Mouse (Mus musculus): ENCODE results near the gene Slc22a23.

Slc22a23 gene

DNA sequence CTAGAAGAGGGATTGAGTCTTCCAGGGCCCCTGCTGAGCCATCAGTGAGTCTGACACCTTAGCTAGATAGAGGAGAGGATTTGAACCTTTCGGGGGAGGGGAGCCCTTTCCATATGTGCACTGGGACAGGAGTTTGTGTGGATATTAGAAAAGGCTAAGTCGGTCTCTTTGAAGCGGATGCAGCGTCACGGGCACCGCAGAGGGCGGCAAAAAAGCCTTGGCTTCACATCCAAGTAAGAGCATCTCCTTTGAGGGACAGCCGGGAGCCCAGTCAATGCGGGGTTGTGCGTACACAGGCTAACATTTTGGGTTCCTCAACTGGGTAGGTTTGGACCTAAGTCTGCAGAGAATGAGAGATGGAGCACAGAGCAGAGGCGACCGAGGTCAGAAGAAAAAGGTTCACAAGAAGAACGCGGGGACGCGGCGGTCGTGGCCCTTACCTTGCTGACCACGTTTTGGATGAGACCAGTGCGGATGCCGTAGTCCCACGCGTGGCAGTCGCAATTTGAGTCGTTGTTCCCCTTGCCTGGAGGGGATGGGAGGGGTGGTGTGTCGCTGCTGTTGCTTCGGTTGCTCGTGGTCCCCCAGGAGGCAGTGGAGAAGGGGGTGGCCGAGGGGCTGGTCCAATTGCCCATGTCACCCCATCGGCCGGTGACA, 1.1 kb downstream of the Slc22a23 start:
- in situ Hi-C loops (cut with MboI, MseI): no loop called here

DNA sequence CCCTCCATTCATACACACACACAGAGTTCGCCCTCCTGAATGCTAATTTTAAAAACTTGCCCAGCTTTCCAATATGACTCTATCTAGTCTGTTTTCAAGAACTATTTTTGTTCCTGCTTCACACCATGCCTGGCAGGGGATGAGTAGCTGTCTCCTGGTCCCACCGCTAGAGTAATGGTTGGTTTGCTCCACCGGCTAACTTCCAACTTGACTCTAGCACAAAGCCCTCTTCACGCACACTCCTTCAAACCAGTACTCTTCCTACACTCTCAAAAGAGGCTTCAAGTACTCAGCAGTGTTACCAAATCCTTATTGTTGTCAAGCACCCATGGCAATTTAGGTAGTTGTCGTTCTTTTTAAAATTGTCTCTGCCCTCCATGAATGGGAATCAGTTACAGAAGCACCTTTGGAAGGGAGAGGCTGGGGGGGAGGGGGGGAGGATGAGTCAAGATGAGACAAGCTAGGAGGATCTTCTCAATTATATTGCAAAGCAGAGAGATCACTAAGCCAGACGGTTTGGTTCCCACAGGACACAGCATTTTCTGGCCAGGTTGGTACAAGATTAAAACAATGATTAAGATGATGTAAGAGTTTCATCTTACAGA, 2.6 kb downstream of the Slc22a23 start:
- in situ Hi-C loops (cut with MboI, MseI): no loop called here

GRCm38 (mm10) chr13:34336895-34337294, 8.1 kb downstream of the Slc22a23 start:
- in situ Hi-C loops (cut with MboI, MseI): loop anchor here in 1 of 2 experiments (10.0 kb wide), 1 partner anchor 292 kb away; no protein-coding TSS in a partner anchor

DNA sequence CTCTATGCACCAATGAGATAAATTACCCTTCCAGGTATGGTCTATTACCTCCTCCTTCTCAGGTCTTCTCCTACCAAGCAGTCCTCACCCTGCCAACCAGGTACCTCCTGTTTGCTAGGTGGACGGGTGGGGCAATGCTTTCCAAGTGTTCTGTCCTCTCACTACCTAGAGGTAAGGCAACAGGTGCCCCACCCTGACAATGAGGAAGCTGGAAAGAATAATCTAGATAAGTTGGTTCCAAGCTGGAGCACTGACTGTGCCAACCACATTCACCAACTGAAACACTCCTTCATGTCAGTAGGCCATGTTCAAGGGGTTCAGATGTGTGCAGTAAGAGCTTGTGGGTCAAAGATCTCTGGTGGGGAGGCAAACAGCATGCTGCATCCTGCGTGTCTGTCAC, 10.1 kb downstream of the Slc22a23 start:
- in situ Hi-C loops (cut with MboI, MseI): loop anchor here (5.0 to 10.0 kb wide), 2 partner anchors 68 to 290 kb away; no protein-coding TSS in a partner anchor

- in situ Hi-C loops (cut with MboI, MseI): loop anchor here (5.0 to 10.0 kb wide), 2 partner anchors 65 to 288 kb away; no protein-coding TSS in a partner anchor
Measured at GRCm38 (mm10) chr13:34332762-34333161, 12.2 kb downstream of the Slc22a23 start.

GRCm38 (mm10) chr13:34331399-34332186, 13.4 kb downstream of the Slc22a23 start:
- in situ Hi-C loops (cut with MboI, MseI): loop anchor here (5.0 to 10.0 kb wide), 2 partner anchors 64 to 287 kb away; no protein-coding TSS in a partner anchor

DNA sequence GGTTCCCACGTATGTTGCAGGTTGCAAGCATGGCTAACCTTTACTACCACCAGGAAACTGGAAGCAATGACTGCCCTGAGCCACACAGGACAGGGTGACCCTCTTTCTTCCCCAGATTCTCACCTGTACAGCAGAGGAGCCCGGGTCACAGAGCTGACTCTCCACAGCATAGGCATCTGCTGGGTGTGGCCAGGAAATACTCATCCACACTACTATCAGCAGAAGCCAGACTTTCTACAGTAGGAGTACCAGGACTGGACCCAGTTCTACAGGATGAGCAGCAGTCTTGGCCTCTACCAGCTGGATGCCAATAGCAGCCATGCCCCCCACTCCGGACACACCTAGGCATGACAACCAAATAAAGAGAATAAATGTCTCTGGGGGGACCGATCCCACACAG, 15.4 kb downstream of the Slc22a23 start:
- in situ Hi-C loops (cut with MboI, MseI): loop anchor here in 1 of 2 experiments (10.0 kb wide), 1 partner anchor 285 kb away; no protein-coding TSS in a partner anchor

- in situ Hi-C loops (cut with MboI, MseI): loop anchor here in 1 of 2 experiments (10.0 kb wide), 1 partner anchor 282 kb away; no protein-coding TSS in a partner anchor
Measured at GRCm38 (mm10) chr13:34326992-34327391, 18.0 kb downstream of the Slc22a23 start.

- in situ Hi-C loops (cut with MboI, MseI): loop anchor here in 1 of 2 experiments (10.0 kb wide), 1 partner anchor 279 kb away; no protein-coding TSS in a partner anchor
Measured at GRCm38 (mm10) chr13:34323361-34323760, 21.6 kb downstream of the Slc22a23 start.

DNA sequence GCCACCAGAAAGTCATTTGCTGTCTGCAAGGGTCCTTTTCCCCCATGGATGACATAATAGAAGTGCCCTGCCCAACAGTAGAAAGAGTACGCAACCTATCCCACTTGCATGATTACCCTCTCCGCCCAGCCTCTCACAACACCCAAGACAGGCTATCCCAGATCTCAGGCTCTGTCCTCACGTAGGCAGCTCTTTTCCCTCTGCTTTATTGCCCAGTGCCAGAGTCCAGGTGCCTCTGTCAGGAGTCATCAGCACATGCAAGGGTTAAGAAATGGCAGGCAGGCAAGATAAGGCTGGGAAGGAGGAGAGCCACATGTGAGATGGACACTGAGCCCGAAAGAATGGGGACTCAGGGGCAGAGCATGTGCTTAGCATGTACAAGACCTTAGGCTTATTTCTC, 24.5 kb downstream of the Slc22a23 start:
- in situ Hi-C loops (cut with MboI, MseI): loop anchor here in 1 of 2 experiments (10.0 kb wide), 1 partner anchor 276 kb away; no protein-coding TSS in a partner anchor

DNA sequence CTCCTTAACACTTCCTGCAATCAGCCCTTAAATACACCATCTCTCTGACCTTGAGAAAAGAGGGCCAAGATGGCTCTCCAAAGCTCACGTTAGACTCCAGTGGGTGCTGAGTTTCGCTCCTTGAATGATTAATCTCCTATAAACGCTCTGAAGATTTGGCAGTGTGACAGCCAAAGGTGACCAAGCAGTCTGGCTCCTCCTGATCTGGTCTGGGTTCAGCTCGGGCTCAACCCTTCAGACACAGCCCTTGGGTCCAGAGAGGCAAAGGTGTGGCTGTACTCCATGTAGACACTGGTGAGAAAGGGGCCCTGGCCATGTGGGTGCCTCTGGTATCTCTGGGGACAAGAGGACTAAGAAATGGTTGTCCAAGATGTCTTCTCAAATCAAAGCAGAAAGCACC, 27.9 kb downstream of the Slc22a23 start:
- in situ Hi-C loops (cut with MboI, MseI): no loop called here

DNA sequence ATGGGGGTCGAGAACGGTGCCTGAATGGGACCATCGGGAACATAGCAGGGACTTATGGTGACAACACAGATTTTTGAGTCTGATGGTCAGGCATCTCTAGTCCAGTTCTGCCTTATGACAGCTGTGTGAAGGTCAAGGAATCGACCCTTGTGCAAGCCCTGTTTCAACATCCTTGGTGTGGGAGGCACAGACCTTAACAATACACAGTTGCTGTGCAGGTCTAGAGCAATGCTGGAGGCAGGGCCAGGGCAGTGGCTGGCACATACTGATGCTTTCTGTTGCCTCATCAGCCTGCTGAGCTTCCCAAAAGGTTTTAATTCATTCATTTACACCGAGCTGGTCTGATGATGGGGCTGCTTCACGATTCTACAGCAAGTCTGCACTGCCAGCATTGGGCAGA, 28.5 kb downstream of the Slc22a23 start:
- in situ Hi-C loops (cut with MboI, MseI): no loop called here

GRCm38 (mm10) chr13:34313033-34313491, 31.9 kb downstream of the Slc22a23 start:
- in situ Hi-C loops (cut with MboI, MseI): no loop called here

GRCm38 (mm10) chr13:34312346-34313002, 32.5 kb downstream of the Slc22a23 start:
- in situ Hi-C loops (cut with MboI, MseI): no loop called here

- in situ Hi-C loops (cut with MboI, MseI): no loop called here
Measured at GRCm38 (mm10) chr13:34311593-34311992, 33.4 kb downstream of the Slc22a23 start.

GRCm38 (mm10) chr13:34308604-34308927, 36.4 kb downstream of the Slc22a23 start:
- in situ Hi-C loops (cut with MboI, MseI): no loop called here

DNA sequence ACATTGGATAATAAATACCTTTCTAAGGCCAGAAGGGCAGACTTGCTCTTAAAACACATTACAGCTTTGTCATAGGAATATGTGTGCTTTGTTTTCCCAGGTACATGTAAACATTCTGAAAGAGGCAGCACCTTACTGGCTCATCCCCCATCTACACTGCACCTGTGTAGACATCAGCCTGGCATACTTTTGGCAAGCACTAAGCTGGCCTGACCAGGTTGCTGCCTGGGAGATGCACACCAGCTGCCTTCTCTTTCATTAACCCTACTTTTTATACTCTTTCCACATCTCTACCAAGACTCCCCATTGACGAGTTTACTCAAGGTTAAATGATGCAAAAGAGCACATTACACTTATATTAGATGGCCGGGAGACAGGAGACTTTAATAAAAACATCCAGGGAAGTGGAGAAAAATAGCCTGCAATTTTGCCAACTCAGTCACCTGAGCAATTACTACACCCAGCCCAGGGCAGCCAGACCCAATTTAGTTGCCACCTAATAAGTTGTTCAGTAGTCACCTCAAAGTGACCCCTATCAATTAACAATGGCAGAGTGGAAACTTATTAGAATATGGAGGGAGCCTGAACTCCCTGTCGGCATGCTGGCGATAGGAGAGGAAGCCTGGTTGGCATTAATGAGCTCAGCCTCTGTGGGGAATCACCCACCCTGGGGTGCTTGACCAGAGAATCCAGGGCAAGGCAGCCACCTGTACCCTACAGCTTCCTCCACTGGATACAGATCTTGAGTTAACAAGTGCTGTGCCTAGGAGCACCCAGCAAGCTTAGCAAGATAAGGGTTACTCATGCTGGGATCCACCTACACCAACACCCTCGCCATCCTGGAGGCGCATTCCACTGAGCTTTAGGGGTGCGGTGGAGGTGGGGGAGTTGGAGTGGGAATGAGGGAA, 37.0 kb downstream of the Slc22a23 start:
- in situ Hi-C loops (cut with MboI, MseI): no loop called here

GRCm38 (mm10) chr13:34305964-34306671, 38.9 kb downstream of the Slc22a23 start:
- in situ Hi-C loops (cut with MboI, MseI): no loop called here

DNA sequence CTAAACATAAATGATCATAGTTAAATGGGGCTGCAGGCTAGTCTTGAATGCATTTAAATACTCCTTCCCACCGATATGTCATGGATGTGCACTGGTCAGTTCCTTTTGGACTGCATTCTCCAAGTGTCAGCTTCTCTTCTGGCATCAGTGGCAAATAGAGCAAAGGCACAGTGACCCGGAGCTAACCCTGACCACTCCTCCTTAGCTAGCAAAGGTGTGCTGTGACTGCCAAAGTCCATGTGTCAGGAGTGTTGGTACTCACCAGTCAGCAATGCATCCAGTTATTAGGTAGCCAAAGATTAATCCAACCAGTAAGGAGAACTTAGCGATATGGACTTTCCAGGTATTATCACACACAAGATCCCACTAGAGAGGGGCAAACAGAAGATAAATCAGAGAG, 40.1 kb downstream of the Slc22a23 start:
- in situ Hi-C loops (cut with MboI, MseI): no loop called here

Data from T-helper 17 cell (primary cell).